Mouse (Mus musculus): ENCODE results near the gene Ly6g6f. TPM values are rescaled to one million over a fixed set of nuclear protein-coding genes. Genes with fewer than 3 reads are reported as not detected.

The Ly6g6f gene
- polyA plus RNA-seq, 2 experiments = 5.0 to 5.1 TPM

GRCm38 (mm10) chr17:35121143-35121799, 35.9 kb upstream of the Ly6g6f start, which contains the start of gene Gpank1:
Gene Gpank1 (plus strand): TSS chr17:35121455.
- peaks cover 36% of the 10 kb centered on the region for H3K36me3 ChIP-seq (replicated peaks; ENCODE audit: control insufficient read depth, insufficient read depth, low read depth)
- H3K4me3 ChIP-seq (ENCODE audit: insufficient read depth in 1 of 2, low read depth in 2 of 2, low read length in 2 of 2) = peak within 1 kb of the TSS; percentile 84 to 85
- peak; percentile 95 to 96 (median 96) for DNase-seq (ENCODE audit: low read depth in 3 of 3, low spot score in 3 of 3)
- TF ChIP-seq CTCF (IDR thresholded peaks at IDR 0.05; ENCODE audit: low read depth) = no peak
- H3K27me3 ChIP-seq (ENCODE audit: control insufficient read depth, insufficient read depth, low read length) = no peaks in the 10 kb centered on the region
- peak within 1 kb of the TSS; percentile 92 for H3K9ac ChIP-seq (replicated peaks)
- H3K27ac ChIP-seq = peak within 1 kb of the TSS; percentile 90
- under 1% methylated on average over 49 of the region's 50 CpGs for WGBS (ENCODE audit: insufficient replicate concordance)
- H3K4me1 ChIP-seq (replicated peaks; ENCODE audit: control insufficient read depth in 2 of 2, insufficient read depth in 2 of 2, low read length in 1 of 2) = peaks cover 14% of the 10 kb centered on the region in 2 experiments
- peak within 1 kb of the TSS; percentile 98 for H3K4me2 ChIP-seq (ENCODE audit: low read depth)
- H3K9me3 ChIP-seq (ENCODE audit: control insufficient read depth, low read length) = no peaks in the 10 kb centered on the region
- ATAC-seq (ENCODE audit: insufficient read depth) = peak; percentile 93

- under 1% methylated on average over 33 of the region's 33 CpGs for WGBS (ENCODE audit: insufficient replicate concordance)
- H3K4me3 ChIP-seq (ENCODE audit: insufficient read depth in 1 of 2, low read depth in 2 of 2, low read length in 2 of 2) = peak overlapping the region; percentile 84 to 85
- peak overlapping the region; percentile 81 for H3K4me2 ChIP-seq (ENCODE audit: low read depth)
- H3K9ac ChIP-seq (replicated peaks) = peak overlapping the region; percentile 91
- TF ChIP-seq EP300 (IDR thresholded peaks at IDR 0.05; ENCODE audit: low read depth) (no peak), CTCF (IDR thresholded peaks at IDR 0.05; ENCODE audit: low read depth) (no peak)
- no peaks in the 10 kb centered on the region for H3K9me3 ChIP-seq (ENCODE audit: control insufficient read depth, low read length)
- peaks cover 37% of the 10 kb centered on the region for H3K36me3 ChIP-seq (replicated peaks; ENCODE audit: control insufficient read depth, insufficient read depth, low read depth)
- ATAC-seq (ENCODE audit: insufficient read depth) (peak; percentile 11; the same call in 1 of the 2 replicates), DNase-seq (ENCODE audit: low read depth in 3 of 3, low spot score in 3 of 3) (no peak)
- H3K27ac ChIP-seq = peak overlapping the region; percentile 14
- no peaks in the 10 kb centered on the region for H3K27me3 ChIP-seq (ENCODE audit: control insufficient read depth, insufficient read depth, low read length)
- H3K4me1 ChIP-seq (replicated peaks; ENCODE audit: control insufficient read depth in 2 of 2, insufficient read depth in 2 of 2, low read length in 1 of 2) = peaks cover 14% of the 10 kb centered on the region in 2 experiments
Observed at GRCm38 (mm10) chr17:35120745-35121142, 35.3 kb upstream of the Ly6g6f start.

- ATAC-seq (ENCODE audit: insufficient read depth) = no peak
- peaks cover 26% of the 10 kb centered on the region for H3K36me3 ChIP-seq (replicated peaks; ENCODE audit: control insufficient read depth, insufficient read depth, low read depth)
- H3K4me2 ChIP-seq (ENCODE audit: low read depth) = no peak within 1 kb of the TSS
Observed at GRCm38 (mm10) chr17:35115046-35116019, 29.9 kb upstream of the Ly6g6f start, which contains the start of gene Ly6g5b. Gene Ly6g5b (minus strand): TSS chr17:35115428.

GRCm38 (mm10) chr17:35111774-35112173, 26.4 kb upstream of the Ly6g6f start:
- TF ChIP-seq CTCF (IDR thresholded peaks at IDR 0.05; ENCODE audit: low read depth) (no peak), EP300 (IDR thresholded peaks at IDR 0.05; ENCODE audit: low read depth) (no peak)
- H3K4me2 ChIP-seq (ENCODE audit: low read depth) = no peak overlapping the region
- DNase-seq (ENCODE audit: low read depth in 3 of 3, low spot score in 3 of 3) (no peak), ATAC-seq (ENCODE audit: insufficient read depth) (no peak)
- no peak overlapping the region for H3K9ac ChIP-seq (replicated peaks)
- WGBS (ENCODE audit: insufficient replicate concordance) = 58% methylated on average over 9 of the region's 9 CpGs
- no peak overlapping the region for H3K27ac ChIP-seq
- H3K4me3 ChIP-seq (ENCODE audit: insufficient read depth in 1 of 2, low read depth in 2 of 2, low read length in 2 of 2) = no peak overlapping the region
- peaks cover 4% of the 10 kb centered on the region for H3K36me3 ChIP-seq (replicated peaks; ENCODE audit: control insufficient read depth, insufficient read depth, low read depth)
- H3K27me3 ChIP-seq (ENCODE audit: control insufficient read depth, insufficient read depth, low read length) = no peaks in the 10 kb centered on the region
- H3K9me3 ChIP-seq (ENCODE audit: control insufficient read depth, low read length) = no peaks in the 10 kb centered on the region
- H3K4me1 ChIP-seq (replicated peaks; ENCODE audit: control insufficient read depth in 2 of 2, insufficient read depth in 2 of 2, low read length in 1 of 2) = no peaks in the 10 kb centered on the region

More at GRCm38 (mm10) chr17:35115046-35116019, 29.9 kb upstream of the Ly6g6f start, which contains the start of gene Ly6g5b:
- DNase-seq (ENCODE audit: low read depth in 3 of 3, low spot score in 3 of 3) = no peak
- Histone ChIP-seq H3K4me3 (ENCODE audit: insufficient read depth in 1 of 2, low read depth in 2 of 2, low read length in 2 of 2) (no peak within 1 kb of the TSS), H3K27ac (no peak within 1 kb of the TSS), H3K9me3 (ENCODE audit: control insufficient read depth, low read length) (no peaks in the 10 kb centered on the region), H3K27me3 (ENCODE audit: control insufficient read depth, insufficient read depth, low read length) (no peaks in the 10 kb centered on the region), H3K4me1 (replicated peaks; ENCODE audit: control insufficient read depth in 2 of 2, insufficient read depth in 2 of 2, low read length in 1 of 2) (peaks cover 6 to 7% of the 10 kb centered on the region in 2 experiments; a peak in 2 of 4 replicates), H3K9ac (replicated peaks) (no peak within 1 kb of the TSS)
- 72% methylated on average over 8 of the region's 8 CpGs for WGBS (ENCODE audit: insufficient replicate concordance)
- TF ChIP-seq CTCF (IDR thresholded peaks at IDR 0.05; ENCODE audit: low read depth) = peak; percentile 80
- TF ChIP-seq EP300 (IDR thresholded peaks at IDR 0.05; ENCODE audit: low read depth) = no peak
